Mouse (Mus musculus) CH12.LX (cell line): ENCODE results near the gene Zkscan1.

Experiments
- CHD1 ChIP-seq: IDR thresholded peaks from 2 replicates; pipeline ENCODE4 v1.6.1; 2012; ENCODE audit warnings: low read depth, low read length, improper control_type of control experiment, inconsistent platforms
- CTCF ChIP-seq, 2 experiments: IDR thresholded peaks in 1 of 2; conservative IDR thresholded peaks in 1 of 2; 2 replicates each; pipeline ENCODE4 v1.5.1; 2011 to 2012; ENCODE audit warnings: low read depth in 2 of 2, low read length in 2 of 2, improper control_type of control experiment in 1 of 2, inconsistent platforms in 1 of 2, mild to moderate bottlenecking in 1 of 2, moderate library complexity in 1 of 2
- EP300 ChIP-seq: IDR thresholded peaks from 2 replicates; pipeline ENCODE4 v1.6.1; 2011; ENCODE audit warnings: low read length, improper control_type of control experiment
- HCFC1 ChIP-seq: IDR thresholded peaks from 2 replicates; pipeline ENCODE4 v1.6.1; 2012; ENCODE audit warnings: low read depth, mild to moderate bottlenecking, inconsistent platforms, low read length, improper control_type of control experiment
- KAT2A ChIP-seq: IDR thresholded peaks from 2 replicates; pipeline ENCODE4 v1.6.1; 2012; ENCODE audit warnings: low read length, improper control_type of control experiment, inconsistent platforms; ENCODE audit not compliant: insufficient replicate concordance
- MAFK ChIP-seq: IDR thresholded peaks from 2 replicates; pipeline ENCODE4 v1.6.1; 2011; ENCODE audit warnings: low read length, improper control_type of control experiment; ENCODE audit not compliant: insufficient replicate concordance
- MAX ChIP-seq: IDR thresholded peaks from 2 replicates; pipeline ENCODE4 v1.6.1; 2011; ENCODE audit warnings: low read length, improper control_type of control experiment
- MYC ChIP-seq: IDR thresholded peaks from 2 replicates; pipeline ENCODE4 v1.6.1; 2011; ENCODE audit warnings: low read depth, mild to moderate bottlenecking, improper control_type of control experiment, low read length
- NELFE ChIP-seq: IDR thresholded peaks from 2 replicates; pipeline ENCODE4 v1.6.1; 2011; ENCODE audit warnings: low read depth, low read length, improper control_type of control experiment
- POLR2A ChIP-seq: IDR thresholded peaks from 2 replicates; pipeline ENCODE4 v1.6.1; 2011; ENCODE audit warnings: low read depth, mild to moderate bottlenecking, improper control_type of control experiment, low read length
- POLR2AphosphoS2 ChIP-seq: IDR thresholded peaks from 2 replicates; pipeline ENCODE4 v1.6.1; 2011; ENCODE audit warnings: low read depth, low read length, improper control_type of control experiment

DNA sequence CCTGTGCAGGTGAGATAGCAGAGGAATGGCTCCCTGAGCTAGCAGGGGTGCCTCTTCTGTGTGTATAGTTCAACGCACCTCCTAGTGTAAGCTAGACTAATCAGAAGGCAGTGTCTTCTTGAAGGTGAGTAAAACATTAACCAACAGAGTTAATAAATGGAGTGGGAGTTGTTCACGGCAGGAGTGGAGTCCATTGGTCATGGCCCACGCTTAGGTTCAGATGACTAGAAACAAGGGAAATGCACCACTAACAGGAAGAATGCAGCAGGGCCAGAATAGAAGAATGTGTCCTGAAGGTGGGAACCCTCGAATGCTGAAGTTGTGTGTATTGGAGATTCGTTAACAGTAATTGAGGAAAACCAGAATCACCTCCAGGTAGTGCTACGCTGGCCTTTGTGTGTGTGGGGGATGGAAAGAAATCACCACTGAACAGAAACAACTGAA, 4.2 kb downstream of the Zkscan1 start:
- TF ChIP-seq NELFE, result no peak
- no peak for TF ChIP-seq KAT2A
- TF ChIP-seq POLR2A, result no peak
- TF ChIP-seq CTCF (conservative IDR thresholded peaks at IDR 0.05 in 1 of 2, IDR thresholded peaks at IDR 0.05 in 1 of 2; ENCODE audit: low read depth in 2 of 2, low read length in 2 of 2), result no peak
- no peak for TF ChIP-seq POLR2AphosphoS2
- TF ChIP-seq MAX, result no peak
- no peak for TF ChIP-seq HCFC1
- no peak for TF ChIP-seq MYC
- TF ChIP-seq CHD1, result no peak
- TF ChIP-seq EP300, result no peak
- TF ChIP-seq MAFK, result no peak
